Mouse (Mus musculus) stomach, postnatal 0 days (tissue): ENCODE measurements around the gene Sgms1. TPM values are rescaled to one million over a fixed set of nuclear protein-coding genes. Genes with fewer than 3 reads are reported as not detected.

Experiments
- ATAC-seq: fragments of 200-750 bp; cut with Nextera tagmentation; 2 replicates; pipeline ENCODE4 v1.8.0; 2017; ENCODE audit not compliant: low FRiP score, low TSS enrichment
- DNase-seq: peaks from one replicate; pipeline ENCODE4 v3.0.0-alpha.2; 2016; ENCODE audit warnings: low spot score
- H3K27ac ChIP-seq: fragments of 300-500 bp; sonication (generic); replicated peaks from 2 replicates; pipeline ENCODE4 v1.5.1; 2014; ENCODE audit warnings: mild to moderate bottlenecking, control low read depth
- H3K27me3 ChIP-seq: fragments of 300-500 bp; sonication (generic); 2 replicates; pipeline ENCODE4 v1.6.1; 2014; ENCODE audit warnings: low read length; ENCODE audit not compliant: control insufficient read depth, insufficient read depth
- H3K36me3 ChIP-seq: fragments of 300-500 bp; sonication (generic); 2 replicates; pipeline ENCODE4 v1.6.1; 2014; ENCODE audit warnings: low read length, mixed read lengths; ENCODE audit not compliant: control insufficient read depth, insufficient read depth
- H3K4me1 ChIP-seq: fragments of 300-500 bp; sonication (generic); replicated peaks from 2 replicates; pipeline ENCODE4 v1.6.1; 2014; ENCODE audit warnings: antibody characterized with exemption; ENCODE audit not compliant: control insufficient read depth, insufficient read depth
- H3K4me2 ChIP-seq: fragments of 300-500 bp; sonication (generic); replicated peaks from 2 replicates; pipeline ENCODE4 v1.6.1; 2014; ENCODE audit warnings: low read depth, mild to moderate bottlenecking, control low read depth, moderate library complexity
- H3K4me3 ChIP-seq: fragments of 300-500 bp; sonication (generic); 2 replicates; pipeline ENCODE4 v1.5.1; 2014; ENCODE audit warnings: low read depth, low read length, control low read depth
- H3K9ac ChIP-seq: fragments of 300-500 bp; sonication (generic); 2 replicates; pipeline ENCODE4 v1.6.1; 2014; ENCODE audit warnings: mild to moderate bottlenecking, low read length, control low read depth, mixed read lengths
- H3K9me3 ChIP-seq: fragments of 300-500 bp; sonication (generic); 2 replicates; pipeline ENCODE4 v1.6.1; 2016; ENCODE audit warnings: low read length; ENCODE audit not compliant: control insufficient read depth
- CTCF ChIP-seq: IDR thresholded peaks from 2 replicates; pipeline ENCODE4 v1.5.1; 2016; ENCODE audit warnings: antibody characterized with exemption, low read depth, mild to moderate bottlenecking, moderate library complexity
- EP300 ChIP-seq: optimal IDR thresholded peaks from 2 replicates; pipeline ENCODE3; 2016; ENCODE audit warnings: antibody characterized with exemption
- WGBS: fragments of 180-500 bp; shearing (Covaris S2); extraction: QIAGEN DNeasy Blood & Tissue Kit; methylation state at CpG from one replicate; pipeline ENCODE4 v1.1.7; 2014; 5-methylcytosine and 5-hydroxymethylcytosine counted together
- polyA plus RNA-seq: library from polyadenylated mRNA; unstranded; fragments of >200 nt; fragmentation: Nextera tagmentation; extraction: Ambion mirVana; gene quantifications from 2 replicates; pipeline ENCODE4 v1.2.1, GENCODE M21; 2015

Sgms1 gene
- polyA plus RNA-seq, 1 experiment from 2014 or later = 29.3 TPM

DNA sequence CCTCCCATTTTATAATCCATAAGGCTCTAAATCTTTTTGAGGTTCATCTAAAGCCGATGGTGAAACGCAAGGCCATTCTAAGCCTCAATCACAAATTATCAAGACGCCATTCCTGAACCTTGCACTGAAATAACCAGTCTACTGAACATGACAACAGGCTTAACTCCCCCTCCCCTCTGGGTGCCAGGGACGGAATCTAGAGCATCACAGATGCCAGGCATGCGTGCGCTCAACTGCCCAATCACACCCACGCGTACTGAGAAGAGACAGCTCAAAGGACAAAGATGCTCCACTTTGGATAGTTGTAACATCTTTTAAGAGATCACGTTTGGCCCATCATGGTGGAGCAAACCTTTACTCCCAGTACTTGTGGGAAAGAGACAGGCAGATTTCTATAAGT is 146.3 kb downstream of the Sgms1 start:
- Histone ChIP-seq H3K4me1 (0 out of 2 replicates have a peak, but pooled peaks cover 2% of the 10 kb centered on the region), H3K4me3 (no peak overlapping the region), H3K4me2 (no peak overlapping the region), H3K36me3 (no peaks in the 10 kb centered on the region), H3K27me3 (no peaks in the 10 kb centered on the region), H3K9ac (no peak overlapping the region), H3K9me3 (no peaks in the 10 kb centered on the region), H3K27ac (no peak overlapping the region)
- DNase-seq (no peak), ATAC-seq (no peak)
- TF ChIP-seq EP300 (no peak), CTCF (no peak)
- 88% methylated on average over 9 of the region's 9 CpGs for WGBS

DNA sequence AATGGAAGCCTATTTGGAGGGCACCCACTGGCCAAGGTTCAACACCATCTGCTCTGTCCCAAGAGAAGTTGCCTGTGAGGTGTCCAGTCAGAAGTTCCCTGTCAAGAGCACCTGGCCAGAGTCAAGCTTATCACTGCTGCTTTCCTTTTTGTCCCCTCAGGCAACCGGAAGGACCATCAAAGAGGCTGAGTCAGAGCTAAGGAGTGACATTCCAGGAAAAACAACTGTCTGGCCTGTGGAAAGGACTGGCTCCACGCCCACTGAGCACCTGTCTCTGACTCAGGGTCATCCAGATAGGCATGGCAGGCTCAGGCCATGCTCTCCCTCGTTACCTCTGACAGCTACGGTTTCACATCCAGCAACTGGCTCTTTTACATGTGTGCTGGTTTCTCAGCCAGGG is 147.4 kb downstream of the Sgms1 start:
- H3K4me1 ChIP-seq = 0 out of 2 replicates have a peak, but pooled peaks cover 2% of the 10 kb centered on the region
- no peak overlapping the region for H3K27ac ChIP-seq
- DNase-seq (peak; percentile 38), ATAC-seq (peak; percentile 68)
- TF ChIP-seq EP300 = no peak
- TF ChIP-seq CTCF = no peak
- no peaks in the 10 kb centered on the region for H3K36me3 ChIP-seq
- no peaks in the 10 kb centered on the region for H3K27me3 ChIP-seq
- H3K9me3 ChIP-seq = no peaks in the 10 kb centered on the region
- no peak overlapping the region for H3K4me3 ChIP-seq
- WGBS = 57% methylated on average over 4 of the region's 4 CpGs
- no peak overlapping the region for H3K4me2 ChIP-seq
- H3K9ac ChIP-seq = no peak overlapping the region

DNA sequence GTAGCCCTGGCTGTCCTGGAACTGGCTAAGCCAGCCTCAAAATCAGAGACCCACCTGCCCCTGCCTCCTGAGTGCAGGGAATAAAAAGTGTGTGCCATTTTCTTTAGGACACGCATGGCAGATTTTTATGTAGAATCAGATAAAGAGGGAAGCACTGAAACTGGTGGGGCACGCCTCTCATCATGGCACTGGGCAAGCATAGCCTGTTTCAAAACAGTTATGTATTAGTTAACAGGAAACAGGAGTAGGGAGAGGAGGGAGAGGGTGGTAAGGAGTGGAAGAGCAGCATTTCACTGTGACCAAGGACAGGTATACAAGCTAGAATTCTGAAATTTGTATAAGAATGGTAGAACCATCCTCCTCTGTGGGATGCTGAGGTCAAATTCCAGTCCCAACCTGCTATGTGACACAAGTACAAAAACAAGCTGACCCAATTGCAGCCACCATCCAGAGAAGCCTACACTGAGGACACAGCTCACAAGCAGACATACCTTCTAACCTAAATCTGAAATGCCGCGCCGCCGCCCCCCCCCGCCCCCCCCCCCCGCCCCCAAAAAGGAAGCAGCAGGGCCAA is 149.0 kb downstream of the Sgms1 start:
- Histone ChIP-seq H3K9ac (no peak overlapping the region), H3K27ac (no peak overlapping the region), H3K4me1 (0 out of 2 replicates have a peak, but pooled peaks cover 2% of the 10 kb centered on the region), H3K36me3 (no peaks in the 10 kb centered on the region), H3K9me3 (no peaks in the 10 kb centered on the region), H3K4me2 (no peak overlapping the region), H3K27me3 (no peaks in the 10 kb centered on the region), H3K4me3 (no peak overlapping the region)
- 62% methylated on average over 8 of the region's 8 CpGs for WGBS
- no peak for TF ChIP-seq EP300
- TF ChIP-seq CTCF = no peak
- no peak for DNase-seq
- ATAC-seq = no peak

DNA sequence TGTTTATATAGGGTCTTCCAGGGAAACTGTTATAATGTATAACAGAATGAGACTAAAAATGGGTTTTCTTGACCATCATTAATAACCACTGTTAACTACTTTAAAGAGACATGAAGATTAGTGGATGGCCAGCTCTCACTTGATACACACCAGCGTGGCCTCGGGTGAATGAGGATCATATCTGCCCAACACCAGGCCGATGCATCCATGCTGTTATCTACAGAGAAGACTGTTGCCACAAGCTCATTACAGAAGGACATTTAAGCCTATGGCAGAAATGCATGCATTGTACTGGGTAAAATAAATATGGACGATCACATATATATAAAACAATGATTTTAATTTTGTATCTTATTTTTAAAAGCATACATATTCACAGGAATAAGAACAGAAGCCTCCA is 149.6 kb downstream of the Sgms1 start:
- DNase-seq (no peak), ATAC-seq (no peak)
- 86% methylated on average over 4 of the region's 4 CpGs for WGBS

DNA sequence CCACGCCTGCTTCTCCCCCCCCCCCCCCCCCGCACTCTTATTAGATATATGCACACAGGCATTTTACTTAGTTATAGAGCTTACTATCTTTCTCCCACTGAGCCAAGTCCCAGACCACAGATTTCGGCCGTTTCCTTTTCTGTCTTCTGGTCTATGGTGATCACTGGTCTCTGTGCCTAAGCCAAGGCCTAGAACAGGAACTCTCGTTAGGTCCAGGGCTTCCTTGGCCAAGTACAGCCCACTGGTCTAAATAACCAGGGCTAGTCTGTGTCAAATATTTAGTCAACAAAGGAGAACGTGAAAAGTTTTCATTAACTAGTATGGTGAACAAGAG is 150.1 kb downstream of the Sgms1 start:
- Histone ChIP-seq H3K27ac (no peak overlapping the region), H3K4me1 (0 out of 2 replicates have a peak, but pooled peaks cover 2% of the 10 kb centered on the region), H3K9me3 (no peaks in the 10 kb centered on the region), H3K9ac (no peak overlapping the region), H3K4me3 (no peak overlapping the region), H3K36me3 (no peaks in the 10 kb centered on the region), H3K27me3 (no peaks in the 10 kb centered on the region), H3K4me2 (no peak overlapping the region)
- no peak for DNase-seq
- TF ChIP-seq CTCF (no peak), EP300 (no peak)
- WGBS = 83% methylated on average over 6 of the region's 6 CpGs
- no peak for ATAC-seq

More for the DNA sequence above, 149.6 kb downstream of the Sgms1 start:
- Histone ChIP-seq H3K4me3 (no peak overlapping the region), H3K27me3 (no peaks in the 10 kb centered on the region), H3K27ac (no peak overlapping the region), H3K4me1 (0 out of 2 replicates have a peak, but pooled peaks cover 2% of the 10 kb centered on the region), H3K4me2 (no peak overlapping the region), H3K36me3 (no peaks in the 10 kb centered on the region), H3K9ac (no peak overlapping the region), H3K9me3 (no peaks in the 10 kb centered on the region)
- TF ChIP-seq CTCF = no peak
- TF ChIP-seq EP300 = no peak

DNA sequence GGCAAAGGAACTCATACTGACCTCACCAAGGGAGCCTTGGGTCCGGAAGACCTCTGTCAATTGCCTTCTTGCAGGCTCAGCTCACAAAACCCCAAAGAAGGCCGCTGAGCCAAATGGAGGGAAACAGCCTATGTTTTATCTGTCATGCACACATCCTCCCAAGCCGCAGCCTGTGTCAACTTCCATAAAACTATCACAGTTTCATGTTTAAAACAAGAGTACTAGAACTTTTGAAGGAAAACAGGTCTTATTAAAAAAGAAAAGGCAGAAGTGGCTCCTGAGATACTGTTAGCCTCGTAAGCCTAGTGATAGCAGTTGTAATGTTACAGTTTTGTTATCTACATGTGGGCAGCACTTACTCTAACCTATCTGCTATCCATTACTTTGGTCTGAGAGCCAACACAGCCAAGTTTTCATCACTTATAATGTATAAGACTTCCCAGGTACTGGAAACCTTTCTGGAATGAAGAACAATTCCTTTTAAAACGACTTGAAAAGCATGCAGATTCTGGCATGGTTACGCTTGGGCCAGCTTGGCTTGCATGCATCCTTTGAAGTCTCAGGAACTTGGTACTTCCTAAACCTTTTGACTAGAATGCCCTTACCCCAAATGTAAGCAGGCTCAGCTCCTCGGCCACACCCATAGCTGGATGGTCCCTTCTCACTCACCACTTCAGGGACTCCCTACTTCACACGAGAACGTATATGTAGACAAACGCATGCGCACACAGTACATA is 150.6 kb downstream of the Sgms1 start:
- Histone ChIP-seq H3K9me3 (no peaks in the 10 kb centered on the region), H3K4me2 (no peak overlapping the region), H3K4me1 (0 out of 2 replicates have a peak, but pooled peaks cover 2% of the 10 kb centered on the region), H3K27me3 (no peaks in the 10 kb centered on the region), H3K9ac (no peak overlapping the region), H3K27ac (no peak overlapping the region), H3K4me3 (no peak overlapping the region), H3K36me3 (no peaks in the 10 kb centered on the region)
- TF ChIP-seq EP300 (no peak), CTCF (no peak)
- WGBS = 73% methylated on average over 11 of the region's 11 CpGs
- no peak for ATAC-seq
- DNase-seq = no peak
